Mouse (Mus musculus): ENCODE results near the gene Hoxa5.

Gene Hoxa5

GRCm38 (mm10) chr6:52217459-52217768 lies 13.0 kb upstream of the Hoxa5 start:
- in situ Hi-C loops (cut with MboI, MseI): loop anchor here (5.0 to 25.0 kb wide), 3 partner anchors 355 to 1043 kb away; no protein-coding TSS in a partner anchor

- in situ Hi-C loops (cut with MboI, MseI): loop anchor here (5.0 to 25.0 kb wide), 3 partner anchors 355 to 1042 kb away; no protein-coding TSS in a partner anchor
Measured at GRCm38 (mm10) chr6:52216691-52217458, 12.5 kb upstream of the Hoxa5 start.

- in situ Hi-C loops (cut with MboI, MseI): loop anchor here (5.0 to 25.0 kb wide), 3 partner anchors 354 to 1041 kb away; no protein-coding TSS in a partner anchor
Measured at GRCm38 (mm10) chr6:52215771-52216535, 11.6 kb upstream of the Hoxa5 start.

GRCm38 (mm10) chr6:52215070-52215469 lies 10.7 kb upstream of the Hoxa5 start:
- in situ Hi-C loops (cut with MboI, MseI): loop anchor here (5.0 to 25.0 kb wide), 3 partner anchors 353 to 1040 kb away; no protein-coding TSS in a partner anchor

- in situ Hi-C loops (cut with MboI, MseI): loop anchor here (10.0 to 25.0 kb wide), 2 partner anchors 352 to 1039 kb away; no protein-coding TSS in a partner anchor
Measured at GRCm38 (mm10) chr6:52214271-52214670, 9.9 kb upstream of the Hoxa5 start.

GRCm38 (mm10) chr6:52213119-52213986 lies 9.0 kb upstream of the Hoxa5 start, which contains the start of the genes Hoxa3 and Gm28308:
Hoxa3 (minus strand) TSS chr6:52213336.
Gm28308 (minus strand) TSS chr6:52213339.
- in situ Hi-C loops (cut with MboI, MseI): loop anchor here (10.0 to 25.0 kb wide), 2 partner anchors 351 to 1039 kb away; no protein-coding TSS in a partner anchor

- in situ Hi-C loops (cut with MboI, MseI): loop anchor here (10.0 to 25.0 kb wide), 2 partner anchors 350 to 1038 kb away; no protein-coding TSS in a partner anchor
Measured at GRCm38 (mm10) chr6:52212556-52213118, 8.2 kb upstream of the Hoxa5 start.

GRCm38 (mm10) chr6:52211961-52212360 lies 7.6 kb upstream of the Hoxa5 start:
- in situ Hi-C loops (cut with MboI, MseI): loop anchor here (10.0 to 25.0 kb wide), 2 partner anchors 350 to 1037 kb away; no protein-coding TSS in a partner anchor

GRCm38 (mm10) chr6:52211170-52211935 lies 7.0 kb upstream of the Hoxa5 start:
- in situ Hi-C loops (cut with MboI, MseI): loop anchor here (10.0 to 25.0 kb wide), 2 partner anchors 349 to 1037 kb away; no protein-coding TSS in a partner anchor

- in situ Hi-C loops (cut with MboI, MseI): loop anchor here (10.0 to 25.0 kb wide), 2 partner anchors 347 to 1035 kb away; no protein-coding TSS in a partner anchor
Measured at GRCm38 (mm10) chr6:52209685-52210046, 5.3 kb upstream of the Hoxa5 start.

GRCm38 (mm10) chr6:52208868-52209684 lies 4.7 kb upstream of the Hoxa5 start:
- in situ Hi-C loops (cut with MboI, MseI): loop anchor here (25.0 kb wide), 1 partner anchor 347 kb away; no protein-coding TSS in a partner anchor

GRCm38 (mm10) chr6:52208072-52208867 lies 3.9 kb upstream of the Hoxa5 start, which contains the start of gene Hoxa6:
Hoxa6 (minus strand) TSS chr6:52208722.
- in situ Hi-C loops (cut with MboI, MseI): loop anchor here (25.0 kb wide), 1 partner anchor 346 kb away; no protein-coding TSS in a partner anchor

- in situ Hi-C loops (cut with MboI, MseI): loop anchor here (25.0 kb wide), 1 partner anchor 345 kb away; no protein-coding TSS in a partner anchor
Measured at GRCm38 (mm10) chr6:52207684-52207976, 3.2 kb upstream of the Hoxa5 start.

GRCm38 (mm10) chr6:52206882-52207683 lies 2.7 kb upstream of the Hoxa5 start:
- in situ Hi-C loops (cut with MboI, MseI): loop anchor here (25.0 kb wide), 1 partner anchor 345 kb away; no protein-coding TSS in a partner anchor

- in situ Hi-C loops (cut with MboI, MseI): loop anchor here (25.0 kb wide), 1 partner anchor 344 kb away; no protein-coding TSS in a partner anchor
Measured at GRCm38 (mm10) chr6:52205638-52206621, 1.5 kb upstream of the Hoxa5 start.

GRCm38 (mm10) chr6:52205221-52205620 lies 834 bp upstream of the Hoxa5 start:
- in situ Hi-C loops (cut with MboI, MseI): loop anchor here (25.0 kb wide), 1 partner anchor 343 kb away; no protein-coding TSS in a partner anchor

Measured in regulatory T cell (primary cell).